10 mouse cellular contexts compared by ENCODE assay signal in the genomic region with DNA sequence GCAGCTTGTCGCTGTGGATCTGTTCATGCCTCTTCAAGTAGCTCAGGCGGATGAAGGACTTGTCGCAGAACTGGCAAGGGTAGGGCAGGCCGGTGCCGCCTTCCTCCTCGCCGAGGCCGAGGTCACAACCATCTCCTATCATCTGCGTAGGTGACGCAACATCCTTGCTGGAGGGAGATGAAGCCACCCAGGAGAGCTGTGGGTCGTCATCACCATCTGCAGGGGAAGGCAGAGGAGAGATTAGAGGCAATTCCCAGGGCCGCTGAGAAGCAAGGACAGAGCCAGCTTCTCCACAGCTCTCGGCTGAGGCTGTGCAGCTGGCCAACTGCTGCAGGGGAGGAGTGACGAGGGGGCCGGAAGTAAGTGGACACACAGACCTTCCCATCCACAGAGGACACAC.
DNase-seq lines count a peak whose midpoint lies in the region; ATAC-seq and TF ChIP-seq lines count a peak whose summit lies in the region.
"Had no signal": no experiment of that assay in that cellular context is flagged by ENCODE, and none has a peak within 500 bp of the region (broad histone marks: within the 10 kb centered on the region; RNA-seq: fewer than 3 reads in every experiment).

No protein-coding gene starts in this region.

- H3K27me3 ChIP-seq in hindbrain, embryonic 11.5 days (ENCODE audit: control insufficient read depth, insufficient read depth, low read length) = no peaks in the 10 kb centered on the region
- no peaks in the 10 kb centered on the region for H3K27me3 ChIP-seq in hindbrain, embryonic 14.5 days (ENCODE audit: control insufficient read depth, insufficient read depth, low read length)
- H3K27me3 ChIP-seq in neural tube, embryonic 13.5 days = no peaks in the 10 kb centered on the region
- H3K27me3 ChIP-seq in neural tube, embryonic 15.5 days (replicated peaks) = no peaks in the 10 kb centered on the region
- H3K27me3 ChIP-seq in heart, adult 2 months (ENCODE audit: control insufficient read depth, insufficient read depth, low read length) = no peaks in the 10 kb centered on the region

- H3K4me2 ChIP-seq in hindbrain, embryonic 11.5 days (replicated peaks; ENCODE audit: low read depth, low read length) = no peak overlapping the region
- H3K4me2 ChIP-seq in hindbrain, embryonic 14.5 days (replicated peaks) = no peak overlapping the region
- no peak overlapping the region for H3K4me2 ChIP-seq in neural tube, embryonic 13.5 days
- H3K4me2 ChIP-seq in neural tube, embryonic 15.5 days = no peak overlapping the region

- no peak for TF ChIP-seq POLR2A in heart, adult 2 months (IDR thresholded peaks at IDR 0.05; ENCODE audit: insufficient read depth, low read depth, low read length)

- TF ChIP-seq EP300 in heart, adult 2 months (IDR thresholded peaks at IDR 0.05; ENCODE audit: insufficient read depth, low read depth, low read length) = no peak

- H3K27ac ChIP-seq in hindbrain, embryonic 11.5 days (ENCODE audit: low read depth, low read length) = 0 out of 2 replicates have a peak overlapping the region, but pooled peaks have one; percentile 24
- no peak overlapping the region for H3K27ac ChIP-seq in hindbrain, embryonic 14.5 days
- H3K27ac ChIP-seq in neural tube, embryonic 13.5 days (replicated peaks) = 0 out of 2 replicates have a peak overlapping the region, but pooled peaks have one; percentile 18
- no peak overlapping the region for H3K27ac ChIP-seq in neural tube, embryonic 15.5 days (replicated peaks)
- no peak overlapping the region; the same call in 1 of the 2 replicates for H3K27ac ChIP-seq in heart, adult 2 months

- TF ChIP-seq CTCF in heart, adult 2 months (IDR thresholded peaks at IDR 0.05) = no peak

- no peaks in the 10 kb centered on the region for H3K79me2 ChIP-seq in heart, adult 2 months (replicated peaks; ENCODE audit: control insufficient read depth, insufficient read depth, low read length)

- H3K4me3 ChIP-seq in hindbrain, embryonic 11.5 days (ENCODE audit: low read depth, low read length) = no peak overlapping the region
- no peak overlapping the region for H3K4me3 ChIP-seq in hindbrain, embryonic 14.5 days (replicated peaks; ENCODE audit: low read length)
- H3K4me3 ChIP-seq in neural tube, embryonic 13.5 days = no peak overlapping the region
- no peak overlapping the region for H3K4me3 ChIP-seq in neural tube, embryonic 15.5 days (replicated peaks)
- no peak overlapping the region for H3K4me3 ChIP-seq in heart, adult 2 months

- no peak overlapping the region for H3K9ac ChIP-seq in hindbrain, embryonic 11.5 days (ENCODE audit: low read depth, low read length)
- H3K9ac ChIP-seq in hindbrain, embryonic 14.5 days = no peak overlapping the region
- H3K9ac ChIP-seq in neural tube, embryonic 13.5 days = no peak overlapping the region
- no peak overlapping the region for H3K9ac ChIP-seq in neural tube, embryonic 15.5 days (replicated peaks)
- H3K9ac ChIP-seq in heart, adult 2 months (ENCODE audit: low read depth, low read length) = no peak overlapping the region

- no peaks in the 10 kb centered on the region for H3K9me3 ChIP-seq in hindbrain, embryonic 11.5 days (ENCODE audit: control insufficient read depth, low read length)
- no peaks in the 10 kb centered on the region for H3K9me3 ChIP-seq in hindbrain, embryonic 14.5 days (ENCODE audit: control insufficient read depth, low read length)
- no peaks in the 10 kb centered on the region for H3K9me3 ChIP-seq in neural tube, embryonic 13.5 days
- no peaks in the 10 kb centered on the region for H3K9me3 ChIP-seq in neural tube, embryonic 15.5 days (replicated peaks)

- WGBS in hindbrain, embryonic 11.5 days = 75% methylated on average over 15 of the region's 15 CpGs
- WGBS in hindbrain, embryonic 14.5 days = 71% methylated on average over 15 of the region's 15 CpGs
- 74% methylated on average over 15 of the region's 15 CpGs for WGBS in neural tube, embryonic 13.5 days
- 73% methylated on average over 15 of the region's 15 CpGs for WGBS in neural tube, embryonic 15.5 days
- 46% methylated on average over 15 of the region's 15 CpGs for WGBS in heart, adult 2 months

- H3K36me3 ChIP-seq in hindbrain, embryonic 11.5 days (ENCODE audit: control insufficient read depth, insufficient read depth, low read length) = peaks cover 16% of the 10 kb centered on the region
- peaks cover 31% of the 10 kb centered on the region for H3K36me3 ChIP-seq in hindbrain, embryonic 14.5 days (replicated peaks; ENCODE audit: control insufficient read depth, insufficient read depth)
- H3K36me3 ChIP-seq in neural tube, embryonic 13.5 days = peaks cover 41% of the 10 kb centered on the region
- peaks cover 22% of the 10 kb centered on the region; the same call in 1 of the 2 replicates for H3K36me3 ChIP-seq in neural tube, embryonic 15.5 days
- no peaks in the 10 kb centered on the region for H3K36me3 ChIP-seq in heart, adult 2 months (ENCODE audit: control insufficient read depth, insufficient read depth, low read length)

- DNase-seq in hindbrain, embryonic 11.5 days (ENCODE audit: low spot score) = no peak
- DNase-seq in hindbrain, embryonic 14.5 days (ENCODE audit: low spot score) = no peak
- peak; percentile 44 to 52 for DNase-seq in heart, adult 2 months
- peak; percentile 46 for DNase-seq in retina, embryonic 14.5 days (ENCODE audit: low spot score)
- DNase-seq in spleen, postnatal 4 days (ENCODE audit: low spot score in 2 of 2) = no peak
- DNase-seq: left cerebral cortex, postnatal 4 days; thymus, postnatal 4 days had no signal

- H3K4me1 ChIP-seq in hindbrain, embryonic 11.5 days (replicated peaks; ENCODE audit: control insufficient read depth, insufficient read depth, low read length) = peaks cover 16% of the 10 kb centered on the region
- peaks cover 26% of the 10 kb centered on the region for H3K4me1 ChIP-seq in hindbrain, embryonic 14.5 days (replicated peaks; ENCODE audit: control insufficient read depth, insufficient read depth, low read length)
- H3K4me1 ChIP-seq in neural tube, embryonic 13.5 days (replicated peaks) = peaks cover 42% of the 10 kb centered on the region
- peaks cover 28% of the 10 kb centered on the region for H3K4me1 ChIP-seq in neural tube, embryonic 15.5 days
- H3K4me1 ChIP-seq in heart, adult 2 months (ENCODE audit: control insufficient read depth, insufficient read depth, low read length) = peaks cover 2% of the 10 kb centered on the region

- ATAC-seq in hindbrain, embryonic 11.5 days (ENCODE audit: low FRiP score) = no peak
- ATAC-seq in hindbrain, embryonic 14.5 days (ENCODE audit: low FRiP score) = no peak
- ATAC-seq in neural tube, embryonic 13.5 days (ENCODE audit: low read depth) = no peak
- no peak for ATAC-seq in neural tube, embryonic 15.5 days (ENCODE audit: low FRiP score)
- no peak for ATAC-seq in megakaryocyte-erythroid progenitor cell, adult 5-6 weeks (replicated peaks; ENCODE audit: low FRiP score, low TSS enrichment, poor library complexity, severe bottlenecking)

- intact Hi-C loops in heart, adult 2 months (cut with DNase I) = no loop called here

Comparison
In these comparisons a context has a peak if more than half of its experiments do, and no peak if none do; other contexts are left out.
1. H3K27ac ChIP-seq: peak in hindbrain, embryonic 11.5 days (single experiment) and neural tube, embryonic 13.5 days (single experiment); none in hindbrain, embryonic 14.5 days (single experiment), neural tube, embryonic 15.5 days (single experiment) and heart, adult 2 months (single experiment).
2. DNase-seq: peak in heart, adult 2 months (2 of 2) and retina, embryonic 14.5 days (single experiment); none in hindbrain, embryonic 11.5 days (single experiment), hindbrain, embryonic 14.5 days (single experiment) and spleen, postnatal 4 days (0 of 2).